Mouse (Mus musculus) activated CD4-positive, CD25-positive, alpha-beta regulatory T cell, adult 4 months (primary cell): ENCODE measurements around the gene Vash1. TPM values are rescaled to one million over a fixed set of nuclear protein-coding genes. Genes with fewer than 3 reads are reported as not detected.

ENCODE experiments used
- ATAC-seq: one replicate; pipeline ENCODE4 v1.8.0; 2017
- polyA plus RNA-seq, 2 experiments: library from polyadenylated mRNA; unstranded; fragments of 100-300 nt; shearing (Covaris generic); gene quantifications; one replicate each; pipeline ENCODE4 v1.2.1; 2017

Gene Vash1
- polyA plus RNA-seq, 2 experiments from 2014 or later, result 0.17 TPM; not detected in 1

- no peak for ATAC-seq
Measured at GRCm38 (mm10) chr12:86721453-86721852, 43.0 kb downstream of the Vash1 start.

GRCm38 (mm10) chr12:86724300-86724699, 45.8 kb downstream of the Vash1 start:
- no peak for ATAC-seq

- ATAC-seq, result peak; percentile 39
Measured at GRCm38 (mm10) chr12:86725706-86726105, 47.2 kb downstream of the Vash1 start.

GRCm38 (mm10) chr12:86726120-86726640, 47.7 kb downstream of the Vash1 start, which contains the start of gene Angel1:
Gene Angel1 (minus strand): TSS chr12:86726460.
- peak; percentile 100 for ATAC-seq

- no peak for ATAC-seq
Measured at GRCm38 (mm10) chr12:86734319-86734810, 55.9 kb downstream of the Vash1 start, which contains the start of gene Lrrc74a. Gene Lrrc74a (plus strand): TSS chr12:86734369.

Other genes starting within 250 kb of the Vash1 start
- gene Angel1, start 47.8 kb downstream of the Vash1 start, polyA plus RNA-seq, result 1 to 10 TPM; 4.0 to 5.7 TPM
- gene Lrrc74a, start 55.7 kb downstream of the Vash1 start, polyA plus RNA-seq, result not detected
- gene Irf2bpl, start 206.1 kb downstream of the Vash1 start, polyA plus RNA-seq, result 10 to 100 TPM in 1 of 2 experiments, 1 to 10 TPM in 1; 8.6 to 13.6 TPM